Mouse (Mus musculus) MEL (cell line): ENCODE measurements around the gene Rab42. TPM values are rescaled to one million over a fixed set of nuclear protein-coding genes. Genes with fewer than 3 reads are reported as not detected.

Source experiments
- DNase-seq: peaks from one replicate; pipeline ENCODE4 v3.0.0; 2011; ENCODE audit warnings: low read depth, low spot score
- H3K27ac ChIP-seq: 2 replicates; pipeline ENCODE4 v1.5.1; 2012; ENCODE audit warnings: low read depth, mild to moderate bottlenecking, control low read depth, low read length, moderate library complexity; ENCODE audit not compliant: control insufficient read depth
- H3K27me3 ChIP-seq, 2 experiments: fragments of 150-350 bp in 1 of 2; sonication (generic) in 1 of 2; 2 replicates each; pipeline ENCODE4 v1.6.1; 2012; ENCODE audit warnings: low read length in 2 of 2, mild to moderate bottlenecking in 2 of 2, improper control_type of control experiment in 1 of 2, moderate library complexity in 1 of 2; ENCODE audit not compliant: insufficient read depth in 2 of 2, control insufficient read depth in 1 of 2
- H3K36me3 ChIP-seq, 2 experiments: 2 replicates each; pipeline ENCODE4 v1.6.1; 2012 to 2014; ENCODE audit warnings: low read length in 2 of 2, improper control_type of control experiment in 1 of 2, inconsistent platforms in 1 of 2, mild to moderate bottlenecking in 1 of 2; ENCODE audit not compliant: insufficient read depth in 2 of 2, control insufficient read depth in 1 of 2
- H3K4me1 ChIP-seq, 2 experiments: fragments of 150-350 bp in 1 of 2; sonication (generic) in 1 of 2; 2 replicates each; pipeline ENCODE4 v1.6.1; 2012; ENCODE audit warnings: low read length in 2 of 2, improper control_type of control experiment in 1 of 2, mild to moderate bottlenecking in 1 of 2; ENCODE audit not compliant: insufficient read depth in 2 of 2, control insufficient read depth in 1 of 2
- H3K4me3 ChIP-seq, 2 experiments: fragments of 150-350 bp in 1 of 2; sonication (generic) in 1 of 2; 2 replicates each; pipeline ENCODE4 v1.5.1; 2012; ENCODE audit warnings: low read depth in 2 of 2, low read length in 2 of 2, mild to moderate bottlenecking in 2 of 2, moderate library complexity in 2 of 2, control low read depth in 1 of 2, improper control_type of control experiment in 1 of 2; ENCODE audit not compliant: control insufficient read depth in 1 of 2, insufficient read depth in 1 of 2
- H3K79me2 ChIP-seq: 2 replicates; pipeline ENCODE4 v1.6.1; 2012; ENCODE audit warnings: mild to moderate bottlenecking, low read length, moderate library complexity; ENCODE audit not compliant: control insufficient read depth, poor library complexity, insufficient read depth
- H3K9ac ChIP-seq: 2 replicates; pipeline ENCODE4 v1.6.1; 2012; ENCODE audit warnings: low read depth, mild to moderate bottlenecking, control low read depth, low read length, moderate library complexity; ENCODE audit not compliant: control insufficient read depth, poor library complexity, severe bottlenecking
- H3K9me3 ChIP-seq: fragments of 150-350 bp; sonication (generic); replicated peaks from 2 replicates; pipeline ENCODE4 v1.6.1; 2012; ENCODE audit warnings: mild to moderate bottlenecking, low read length, improper control_type of control experiment, moderate library complexity; ENCODE audit not compliant: insufficient read depth
- CHD1 ChIP-seq: IDR thresholded peaks from 2 replicates; pipeline ENCODE4 v1.6.1; 2012; ENCODE audit warnings: low read depth, mild to moderate bottlenecking, inconsistent platforms, low read length, improper control_type of control experiment
- CHD2 ChIP-seq: IDR thresholded peaks from 2 replicates; pipeline ENCODE4 v1.6.1; 2011; ENCODE audit warnings: low read length, improper control_type of control experiment
- ELF1 ChIP-seq: IDR thresholded peaks from 2 replicates; pipeline ENCODE4 v1.6.1; 2014; ENCODE audit warnings: low read depth, mild to moderate bottlenecking, inconsistent platforms, low read length, improper control_type of control experiment, moderate library complexity
- EP300 ChIP-seq, 2 experiments: IDR thresholded peaks; 2 replicates each; pipeline ENCODE4 v1.6.1; 2011; ENCODE audit warnings: improper control_type of control experiment in 2 of 2, low read length in 2 of 2, low read depth in 1 of 2, mild to moderate bottlenecking in 1 of 2
- GABPA ChIP-seq: IDR thresholded peaks from 2 replicates; pipeline ENCODE4 v1.6.1; 2012; ENCODE audit warnings: low read depth, mild to moderate bottlenecking, inconsistent platforms, low read length, improper control_type of control experiment, moderate library complexity
- GATA1 ChIP-seq: IDR thresholded peaks from 2 replicates; pipeline ENCODE4 v1.6.1; 2011; ENCODE audit warnings: low read depth, low read length, improper control_type of control experiment
- HCFC1 ChIP-seq: IDR thresholded peaks from 2 replicates; pipeline ENCODE4 v1.6.1; 2012; ENCODE audit warnings: low read depth, mild to moderate bottlenecking, inconsistent platforms, low read length, improper control_type of control experiment, moderate library complexity
- JUND ChIP-seq: IDR thresholded peaks from 2 replicates; pipeline ENCODE4 v1.6.1; 2011; ENCODE audit warnings: low read depth, mild to moderate bottlenecking, improper control_type of control experiment, low read length
- KAT2A ChIP-seq: conservative IDR thresholded peaks from 2 replicates; pipeline ENCODE4 v1.6.1; 2012; ENCODE audit warnings: low read depth, low read length, improper control_type of control experiment, inconsistent platforms
- MAZ ChIP-seq: IDR thresholded peaks from 2 replicates; pipeline ENCODE4 v1.6.1; 2012; ENCODE audit warnings: low read depth, mild to moderate bottlenecking, inconsistent platforms, low read length, improper control_type of control experiment
- MEF2A ChIP-seq: IDR thresholded peaks from 2 replicates; pipeline ENCODE4 v1.6.1; 2014; ENCODE audit warnings: low read depth, mild to moderate bottlenecking, inconsistent platforms, low read length, improper control_type of control experiment; ENCODE audit not compliant: poor library complexity, insufficient replicate concordance, severe bottlenecking; ENCODE audit errors: extremely low read depth
- MXI1 ChIP-seq: IDR thresholded peaks from 2 replicates; pipeline ENCODE4 v1.6.1; 2011; ENCODE audit warnings: mild to moderate bottlenecking, low read depth, low read length, improper control_type of control experiment
- MYC ChIP-seq: IDR thresholded peaks from 2 replicates; pipeline ENCODE4 v1.6.1; 2011; ENCODE audit warnings: low read depth, mild to moderate bottlenecking, low read length, improper control_type of control experiment, moderate library complexity
- NELFE ChIP-seq: IDR thresholded peaks from 2 replicates; pipeline ENCODE4 v1.6.1; 2011; ENCODE audit warnings: low read depth, low read length, improper control_type of control experiment
- NRF1 ChIP-seq: IDR thresholded peaks from 2 replicates; pipeline ENCODE4 v1.6.1; 2014; ENCODE audit warnings: low read depth, mild to moderate bottlenecking, inconsistent platforms, low read length, improper control_type of control experiment, moderate library complexity; ENCODE audit not compliant: poor library complexity, insufficient read depth, severe bottlenecking
- POLR2A ChIP-seq, 2 experiments: IDR thresholded peaks; 2 replicates each; pipeline ENCODE4 v1.6.1; 2011 to 2012; ENCODE audit warnings: low read length in 2 of 2, mild to moderate bottlenecking in 2 of 2, control low read depth in 1 of 2, improper control_type of control experiment in 1 of 2, low read depth in 1 of 2, moderate library complexity in 1 of 2; ENCODE audit not compliant: control insufficient read depth in 1 of 2, insufficient read depth in 1 of 2, poor library complexity in 1 of 2
- POLR2AphosphoS2 ChIP-seq: IDR thresholded peaks from 2 replicates; pipeline ENCODE4 v1.6.1; 2011; ENCODE audit warnings: low read length, improper control_type of control experiment
- POLR2AphosphoS5 ChIP-seq: IDR thresholded peaks from 2 replicates; pipeline ENCODE4 v1.6.1; 2012; ENCODE audit warnings: low read depth, borderline replicate concordance, mild to moderate bottlenecking, inconsistent platforms, low read length, moderate library complexity, mixed read lengths
- RAD21 ChIP-seq: IDR thresholded peaks from 2 replicates; pipeline ENCODE4 v1.6.1; 2011; ENCODE audit warnings: mild to moderate bottlenecking, low read depth, low read length, improper control_type of control experiment
- RCOR1 ChIP-seq: IDR thresholded peaks from 2 replicates; pipeline ENCODE4 v1.6.1; 2012; ENCODE audit warnings: low read depth, mild to moderate bottlenecking, inconsistent platforms, low read length, improper control_type of control experiment
- SIN3A ChIP-seq: IDR thresholded peaks from 2 replicates; pipeline ENCODE4 v1.6.1; 2012; ENCODE audit warnings: low read length, improper control_type of control experiment, inconsistent platforms
- SMC3 ChIP-seq: IDR thresholded peaks from 2 replicates; pipeline ENCODE4 v1.6.1; 2011; ENCODE audit warnings: low read depth, low read length, improper control_type of control experiment
- TAL1 ChIP-seq: IDR thresholded peaks from 2 replicates; pipeline ENCODE4 v1.6.1; 2012; ENCODE audit warnings: mild to moderate bottlenecking, inconsistent platforms, low read length, moderate library complexity, mixed read lengths
- TBP ChIP-seq: IDR thresholded peaks from 2 replicates; pipeline ENCODE4 v1.8.0; 2011; ENCODE audit warnings: low read depth, low read length, improper control_type of control experiment
- TCF12 ChIP-seq: IDR thresholded peaks from 2 replicates; pipeline ENCODE4 v1.6.1; 2014; ENCODE audit warnings: low read depth, mild to moderate bottlenecking, inconsistent platforms, low read length, improper control_type of control experiment, moderate library complexity
- UBTF ChIP-seq: IDR thresholded peaks from 2 replicates; pipeline ENCODE4 v1.6.1; 2012; ENCODE audit warnings: low read depth, mild to moderate bottlenecking, inconsistent platforms, low read length, improper control_type of control experiment, moderate library complexity, borderline replicate concordance; ENCODE audit not compliant: insufficient read depth
- USF1 ChIP-seq: IDR thresholded peaks from 2 replicates; pipeline ENCODE4 v1.6.1; 2014; ENCODE audit warnings: low read depth, mild to moderate bottlenecking, inconsistent platforms, low read length, improper control_type of control experiment, moderate library complexity
- USF2 ChIP-seq, 2 experiments: IDR thresholded peaks; 2 replicates each; pipeline ENCODE4 v1.6.1; 2011 to 2012; ENCODE audit warnings: improper control_type of control experiment in 2 of 2, low read length in 2 of 2, borderline replicate concordance in 1 of 2, inconsistent platforms in 1 of 2, low read depth in 1 of 2, mild to moderate bottlenecking in 1 of 2; ENCODE audit not compliant: insufficient read depth in 1 of 2
- ZC3H11A ChIP-seq: IDR thresholded peaks from 2 replicates; pipeline ENCODE4 v1.6.1; 2012; ENCODE audit warnings: low read depth, mild to moderate bottlenecking, inconsistent platforms, low read length, improper control_type of control experiment
- ZNF384 ChIP-seq: IDR thresholded peaks from 2 replicates; pipeline ENCODE4 v1.6.1; 2012; ENCODE audit warnings: low read depth, mild to moderate bottlenecking, inconsistent platforms, low read length, improper control_type of control experiment
- polyA plus RNA-seq, 2 experiments: library from polyadenylated mRNA; stranded (reverse) in 1 of 2; unstranded in 1 of 2; fragments of >175 nt in 1 of 2; fragments of >200 nt in 1 of 2; gene quantifications; 2 replicates each; pipeline versions ENCODE4 v1.2.1 to v1.2.4; 2012; ENCODE audit warnings: low replicate concordance in 2 of 2, low read depth in 1 of 2; ENCODE audit not compliant: insufficient read length in 2 of 2, insufficient read depth in 1 of 2, missing spikeins in 1 of 2
- total RNA-seq: library from RNA; depleted of rRNA; stranded (reverse); fragments of 300-350 nt; gene quantifications from 2 replicates; pipeline ENCODE4 v1.2.3, GENCODE M21; 2012

Rab42 gene
- total and polyA plus RNA-seq, 3 experiments = 0.40 to 0.85 TPM; not detected in 1

DNA sequence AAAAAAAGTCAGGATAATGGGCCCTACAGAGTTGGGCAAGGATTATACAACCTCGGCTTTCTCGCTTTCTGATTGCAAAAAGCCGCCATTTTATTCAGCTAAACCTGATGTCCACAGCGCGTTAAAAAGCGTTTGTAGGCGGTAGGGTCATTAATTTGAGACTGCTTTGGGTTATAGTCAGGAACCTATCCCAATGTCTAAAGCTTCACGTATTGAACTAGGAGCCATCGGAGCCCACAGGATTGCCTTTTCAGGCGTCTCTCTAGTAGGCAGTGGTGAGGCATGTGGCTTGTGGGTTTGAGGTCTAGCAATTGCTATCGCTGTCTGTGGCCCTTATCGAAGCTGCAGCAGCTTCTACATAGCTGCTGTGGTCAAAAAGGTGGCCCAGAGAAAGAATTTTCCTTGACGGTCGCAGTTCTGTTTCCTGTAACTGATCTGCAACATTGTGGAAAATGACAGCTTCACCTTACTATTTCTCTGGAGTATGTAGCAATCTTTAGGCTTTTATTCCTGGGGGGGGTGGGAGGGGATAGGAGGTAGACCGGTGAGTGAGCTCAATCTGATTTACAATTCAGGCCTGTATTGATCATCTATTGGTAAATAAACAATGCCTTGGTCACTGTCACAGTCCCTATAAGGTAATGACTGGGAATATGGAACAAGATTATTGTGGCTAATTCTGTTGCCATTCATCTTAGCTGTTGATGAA is 6.1 kb upstream of the Rab42 start (continued):
- no peak for TF ChIP-seq ZC3H11A
- TF ChIP-seq KAT2A = peak; percentile 31
- TF ChIP-seq HCFC1 = peak; percentile 51; the same call in 1 of the 2 replicates
- TF ChIP-seq NRF1 = no peak
- peak; percentile 81 for TF ChIP-seq TAL1
- 0 out of 2 replicates have a peak, but pooled peaks have one; percentile 22 for TF ChIP-seq ELF1
- peak in 1 of 2 experiments; percentile 31; a peak in 2 of 4 replicates for TF ChIP-seq POLR2A (IDR thresholded peaks at IDR 0.05; ENCODE audit: control insufficient read depth in 1 of 2, insufficient read depth in 1 of 2, low read depth in 1 of 2, low read length in 2 of 2, poor library complexity in 1 of 2)
- TF ChIP-seq NELFE = peak; percentile 58
- TF ChIP-seq RCOR1 = peak; percentile 77
- peak; percentile 84 for TF ChIP-seq MXI1
- TF ChIP-seq CHD1 = peak; percentile 98
- no peak for TF ChIP-seq CHD2
- peak; percentile 72 for TF ChIP-seq EP300 (IDR thresholded peaks at IDR 0.05; ENCODE audit: low read depth in 1 of 2, low read length in 2 of 2)
- no peak for TF ChIP-seq MEF2A
- peak; percentile 72 for TF ChIP-seq GATA1
- TF ChIP-seq SMC3 = peak; percentile 9; the same call in 1 of the 2 replicates
- no peak for TF ChIP-seq RAD21
- no peak for TF ChIP-seq JUND

DNA sequence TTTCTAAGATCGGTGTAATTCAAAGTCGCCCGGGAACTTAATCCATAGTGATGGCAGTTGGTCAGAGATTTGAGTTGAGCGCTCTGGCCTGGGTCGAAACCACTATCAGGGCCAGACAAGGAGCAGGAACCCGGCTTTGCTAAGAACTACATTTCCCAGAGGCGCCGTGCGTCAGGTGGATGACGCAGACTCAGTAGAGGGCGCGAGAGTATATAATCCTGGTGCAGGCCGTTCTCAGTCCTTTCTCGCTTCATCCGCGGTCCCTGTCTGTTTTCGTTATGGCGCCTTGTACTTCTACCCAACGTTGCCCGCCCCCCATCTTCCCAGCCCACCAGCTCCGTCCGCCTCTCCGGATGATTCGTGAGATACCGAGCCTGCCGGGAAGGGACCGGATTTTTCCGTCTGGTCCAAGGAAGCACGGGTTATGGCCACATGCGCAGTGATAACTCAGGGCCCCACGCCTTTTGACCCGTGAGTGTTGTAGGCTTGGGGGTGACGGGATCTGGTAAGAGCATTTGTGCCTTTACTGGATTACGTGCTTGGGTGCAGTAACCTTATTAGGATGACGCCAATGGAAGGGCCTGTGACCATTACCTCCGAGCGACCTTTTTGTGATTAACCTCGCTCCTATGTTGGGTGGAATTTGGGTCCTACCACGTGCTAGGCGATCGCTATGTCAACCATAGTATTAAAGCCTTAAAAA is 5.4 kb upstream of the Rab42 start:
- DNase-seq = peak; percentile 96
- H3K4me1 ChIP-seq = peaks cover 0 to 20% of the 10 kb centered on the region in 2 experiments; a peak in 2 of 4 replicates
- peaks cover 18% of the 10 kb centered on the region for H3K79me2 ChIP-seq
- peaks cover 12 to 22% of the 10 kb centered on the region in 2 experiments for H3K36me3 ChIP-seq
- H3K4me3 ChIP-seq = peak overlapping the region; percentile 52 to 89
- H3K27ac ChIP-seq = peak overlapping the region; percentile 98
- H3K9me3 ChIP-seq = no peaks in the 10 kb centered on the region
- no peaks in the 10 kb centered on the region for H3K27me3 ChIP-seq
- peak overlapping the region; percentile 98 for H3K9ac ChIP-seq
- TF ChIP-seq USF1 = peak; percentile 73
- TF ChIP-seq MXI1 = peak; percentile 77
- TF ChIP-seq NELFE = peak; percentile 100
- peak; percentile 74 for TF ChIP-seq ZNF384
- peak; percentile 98; the same call in 1 of the 2 replicates for TF ChIP-seq POLR2AphosphoS5
- peak; percentile 98 for TF ChIP-seq HCFC1
- TF ChIP-seq RAD21 = no peak
- no peak for TF ChIP-seq GABPA
- TF ChIP-seq CHD2 = no peak
- TF ChIP-seq MAZ = no peak
- TF ChIP-seq USF2 (IDR thresholded peaks at IDR 0.05; ENCODE audit: borderline replicate concordance in 1 of 2, insufficient read depth in 1 of 2, low read depth in 1 of 2, low read length in 2 of 2) = no peak
- peak; percentile 84 for TF ChIP-seq TCF12
- TF ChIP-seq MYC = no peak; the same call in none of the 2 replicates
- peak; percentile 77 for TF ChIP-seq NRF1
- peak; percentile 87 for TF ChIP-seq SIN3A
- TF ChIP-seq TBP = peak; percentile 99
- peak; percentile 98 for TF ChIP-seq POLR2AphosphoS2
- peak; percentile 94 for TF ChIP-seq KAT2A
- TF ChIP-seq UBTF = no peak
- TF ChIP-seq JUND = no peak
- peak; percentile 98 to 99 for TF ChIP-seq POLR2A (IDR thresholded peaks at IDR 0.05; ENCODE audit: control insufficient read depth in 1 of 2, insufficient read depth in 1 of 2, low read depth in 1 of 2, low read length in 2 of 2, poor library complexity in 1 of 2)
